Mouse (Mus musculus): ENCODE measurements around the gene Hist1h3b.
A peak's percentile ranks its signal among the peaks of the same experiment; 100 is the strongest.
"Not testable (repeated sequence)": the region's sequence is repeated elsewhere in the genome, so short reads cannot be mapped to it uniquely, and the experiment has no call there.

Hist1h3b gene

GRCm38 (mm10) chr13:23752067-23752741 lies at the start of gene Hist1h3b:
Hist1h3b (plus strand) TSS chr13:23752267.
- DNase-seq (ENCODE audit: low spot score in 2 of 2), result peak; percentile 92 to 94

GRCm38 (mm10) chr13:23702801-23703200 lies 49.3 kb upstream of the Hist1h3b start:
- DNase-seq (ENCODE audit: low spot score in 2 of 2), result not testable (repeated sequence)

GRCm38 (mm10) chr13:23705751-23706356 lies 46.2 kb upstream of the Hist1h3b start:
- DNase-seq (ENCODE audit: low spot score in 2 of 2), result no peak

GRCm38 (mm10) chr13:23706771-23707170 lies 45.3 kb upstream of the Hist1h3b start:
- no peak for DNase-seq (ENCODE audit: low spot score in 2 of 2)

DNA sequence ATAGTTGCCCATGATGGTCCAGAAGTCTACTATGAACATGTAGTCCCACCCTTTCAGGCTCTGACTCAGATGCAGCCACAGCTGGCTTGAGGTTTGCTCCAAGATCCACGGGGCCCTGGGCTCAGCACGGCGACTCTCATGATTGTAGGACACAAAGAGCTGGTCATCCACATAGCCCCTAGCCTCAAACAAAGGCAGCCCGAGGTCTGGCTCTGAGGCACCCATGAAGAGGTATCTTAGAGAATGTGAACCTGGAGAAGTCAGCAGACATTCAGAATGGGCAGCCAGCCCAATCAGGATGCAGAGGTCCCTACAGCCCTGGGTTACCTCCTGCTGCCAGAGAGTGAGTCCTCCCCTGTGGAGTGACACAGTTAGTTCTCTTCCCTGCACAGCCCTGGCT lies 44.0 kb upstream of the Hist1h3b start:
- DNase-seq (ENCODE audit: low spot score in 2 of 2), result no peak

- DNase-seq (ENCODE audit: low spot score in 2 of 2), result no peak
Measured at GRCm38 (mm10) chr13:23708654-23709053, 43.4 kb upstream of the Hist1h3b start.

GRCm38 (mm10) chr13:23709714-23710373 lies 42.2 kb upstream of the Hist1h3b start:
- no peak for DNase-seq (ENCODE audit: low spot score in 2 of 2)

- no peak for DNase-seq (ENCODE audit: low spot score in 2 of 2)
Measured at GRCm38 (mm10) chr13:23710374-23711089, 41.5 kb upstream of the Hist1h3b start, which contains the start of gene Hfe. Hfe (minus strand) TSS chr13:23710854.

DNA sequence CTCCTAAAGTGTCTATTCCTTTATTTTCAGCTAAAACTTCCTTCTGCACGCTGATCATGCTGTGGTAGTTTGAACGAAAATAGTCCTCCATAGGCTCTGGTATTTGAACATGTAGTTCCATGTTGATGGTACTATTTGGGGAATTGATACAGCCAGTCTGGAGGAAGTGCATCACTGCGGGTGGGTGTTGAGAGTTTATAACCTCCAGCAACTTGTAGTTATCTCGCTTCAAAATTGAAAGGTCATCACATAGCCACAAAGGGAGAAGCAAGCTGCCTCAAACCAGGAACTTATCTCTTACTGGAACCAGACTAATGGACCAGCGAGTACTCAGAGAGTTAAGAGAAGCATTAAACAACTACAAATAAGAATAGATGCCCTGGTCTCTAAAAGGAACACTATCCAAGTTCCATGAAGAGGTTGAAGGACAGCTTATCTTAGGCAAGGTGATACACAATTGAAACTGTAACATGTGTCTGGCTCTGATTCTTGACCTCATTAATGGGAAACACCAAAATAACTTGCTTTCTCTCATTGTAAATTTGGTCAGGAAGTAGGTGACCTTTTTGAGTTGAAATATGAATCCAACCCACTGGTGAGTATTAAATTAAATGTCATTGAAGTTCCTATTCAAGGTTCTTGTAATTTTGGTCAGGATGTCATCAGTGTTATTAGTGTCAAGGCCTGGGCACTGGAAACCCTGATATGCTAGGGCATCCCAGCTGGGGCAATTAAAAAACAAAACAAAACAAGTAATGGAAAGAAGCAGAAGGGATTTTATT lies 35.6 kb upstream of the Hist1h3b start:
- no peak for DNase-seq (ENCODE audit: low spot score in 2 of 2)

DNA sequence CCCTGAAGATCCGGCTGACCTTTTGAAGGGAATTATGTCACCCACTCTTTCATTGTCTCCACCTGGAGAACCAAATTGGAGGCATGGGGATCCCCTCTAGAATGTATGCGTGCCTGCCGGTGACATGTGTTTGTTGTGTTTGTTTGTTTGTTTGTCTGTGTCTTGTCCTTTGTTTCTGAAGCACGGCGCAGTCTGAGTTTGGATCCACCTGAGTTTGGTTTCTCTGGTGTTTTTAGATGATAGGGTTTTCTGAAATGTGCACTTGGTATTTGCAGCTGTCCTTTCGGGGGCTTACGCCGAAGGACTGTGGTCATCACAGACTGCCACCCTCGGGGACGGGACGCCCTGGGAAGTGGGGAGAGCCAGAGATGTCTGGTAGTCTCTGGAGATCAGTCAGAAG lies 34.9 kb upstream of the Hist1h3b start:
- no peak for DNase-seq (ENCODE audit: low spot score in 2 of 2)

DNA sequence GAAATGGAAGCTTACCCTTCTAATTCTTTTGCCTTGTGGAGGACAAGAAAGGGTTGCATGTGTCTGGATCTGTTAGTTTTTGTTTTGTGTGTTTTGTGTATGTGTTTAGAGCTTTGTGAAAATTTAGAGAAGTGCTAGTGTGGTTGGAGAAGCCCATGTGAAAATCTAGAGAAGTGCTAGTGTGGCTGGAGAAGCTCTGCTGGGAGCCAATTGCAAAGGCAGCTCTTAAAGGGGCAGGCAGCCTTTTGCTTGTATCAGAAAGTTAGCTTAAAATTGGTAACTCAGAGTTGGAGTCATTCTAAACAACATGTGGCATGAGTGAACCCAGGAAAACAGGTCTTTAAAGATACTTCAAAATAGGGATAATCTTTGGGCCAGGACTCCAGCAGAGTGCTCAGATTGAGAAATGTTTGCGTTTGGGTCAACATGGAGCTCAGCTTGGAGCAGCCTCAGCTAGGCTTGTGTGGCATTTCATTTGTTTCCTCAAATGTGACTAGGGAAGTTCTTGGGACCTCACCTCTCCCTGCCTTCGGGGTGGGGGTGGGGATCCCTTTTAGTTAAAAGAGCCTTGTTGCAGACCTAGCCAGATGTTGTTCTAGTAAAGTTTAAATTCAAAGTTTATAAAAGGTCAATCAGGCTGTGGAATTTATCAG lies 34.3 kb upstream of the Hist1h3b start:
- DNase-seq (ENCODE audit: low spot score in 2 of 2), result not testable (repeated sequence)

GRCm38 (mm10) chr13:23724239-23724638 lies 27.8 kb upstream of the Hist1h3b start:
- no peak for DNase-seq (ENCODE audit: low spot score in 2 of 2)

DNA sequence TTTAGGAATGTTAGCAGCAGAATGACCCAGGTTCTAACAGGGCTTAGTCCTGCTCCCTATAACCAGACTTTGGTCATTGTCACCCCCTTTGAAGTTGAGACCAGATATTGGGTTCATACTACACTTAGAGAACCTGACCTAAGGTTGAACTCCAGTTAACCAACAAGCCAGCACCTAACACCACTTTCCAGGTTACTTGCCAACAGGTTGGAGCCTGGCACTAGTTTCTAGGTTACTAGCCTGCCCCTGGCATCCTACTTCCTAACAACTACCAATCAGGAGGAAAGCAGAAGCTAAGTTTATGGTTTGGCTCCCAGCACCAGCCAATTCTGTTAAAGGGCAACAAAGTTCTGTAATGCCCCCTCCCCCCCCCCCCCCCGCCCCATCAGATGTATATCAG lies 26.9 kb upstream of the Hist1h3b start:
- no peak for DNase-seq (ENCODE audit: low spot score in 2 of 2)

- DNase-seq (ENCODE audit: low spot score in 2 of 2), result no peak
Measured at GRCm38 (mm10) chr13:23728472-23729191, 23.4 kb upstream of the Hist1h3b start.

DNA sequence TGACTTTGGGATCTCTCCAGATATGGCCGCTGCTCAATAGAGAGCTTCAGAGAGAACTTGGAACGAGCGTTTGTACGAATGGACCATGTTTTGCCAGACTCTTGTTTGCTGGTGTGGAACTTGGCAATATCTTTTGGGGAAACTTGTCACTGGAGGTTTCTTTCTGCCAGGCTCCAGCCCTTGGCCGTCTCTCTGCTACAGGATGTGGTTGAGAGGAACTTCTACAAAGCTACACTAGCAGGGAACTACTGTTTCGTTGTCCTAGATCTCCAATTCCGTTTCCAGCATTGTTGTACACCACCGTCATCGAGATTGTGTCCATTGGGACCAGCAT lies 22.9 kb upstream of the Hist1h3b start:
- no peak for DNase-seq (ENCODE audit: low spot score in 2 of 2)

GRCm38 (mm10) chr13:23729706-23730105 lies 22.4 kb upstream of the Hist1h3b start:
- DNase-seq (ENCODE audit: low spot score in 2 of 2), result no peak

GRCm38 (mm10) chr13:23730479-23730878 lies 21.6 kb upstream of the Hist1h3b start:
- no peak for DNase-seq (ENCODE audit: low spot score in 2 of 2)

GRCm38 (mm10) chr13:23732156-23732804 lies 19.8 kb upstream of the Hist1h3b start:
- no peak for DNase-seq (ENCODE audit: low spot score in 2 of 2)

DNA sequence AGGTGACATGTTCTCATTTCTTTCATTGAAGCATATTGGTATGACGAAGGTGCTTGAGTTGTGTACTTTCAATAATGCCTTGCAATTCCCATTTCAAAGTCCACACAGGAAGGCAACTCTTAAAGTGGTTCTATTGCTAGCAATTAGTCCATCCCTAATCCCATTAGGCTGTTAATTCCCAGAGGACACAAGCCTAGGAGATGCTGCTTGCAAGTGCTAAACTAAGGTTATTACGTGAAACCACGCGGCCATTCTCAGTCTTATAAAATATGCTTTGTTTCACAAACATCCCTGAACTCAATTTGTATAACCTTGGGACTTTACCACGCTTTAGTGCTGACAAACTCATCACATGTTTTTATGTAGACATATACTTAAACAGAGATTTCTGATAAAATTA lies 15.0 kb upstream of the Hist1h3b start:
- DNase-seq (ENCODE audit: low spot score in 2 of 2), result no peak

- DNase-seq (ENCODE audit: low spot score in 2 of 2), result no peak
Measured at GRCm38 (mm10) chr13:23738041-23738440, 14.0 kb upstream of the Hist1h3b start.

Measured in right cerebral cortex, postnatal 36 days (tissue).